19 mouse cellular contexts compared by ENCODE assay signal in genomic region chr19:49675931-49676330, GRCm38 (mm10).
DNase-seq lines count a peak whose midpoint lies in the region; ATAC-seq and TF ChIP-seq lines count a peak whose summit lies in the region.
"Had no signal": no experiment of that assay in that cellular context is flagged by ENCODE, and none has a peak within 500 bp of the region (broad histone marks: within the 10 kb centered on the region; RNA-seq: fewer than 3 reads in every experiment).

No protein-coding gene starts in this region.

- peak; percentile 33 for DNase-seq in midbrain, embryonic 11.5 days (ENCODE audit: low spot score, missing footprints)
- DNase-seq in midbrain, embryonic 14.5 days: no peak
- DNase-seq in ES-E14 (ENCODE audit: low read depth, low spot score) (peak; percentile 31), ZHBTc4 (ENCODE audit: low read depth, low spot score) (peak; percentile 83)
- no peak for DNase-seq in frontal cortex, postnatal 25 days (ENCODE audit: low spot score in 2 of 2)
- DNase-seq in left cerebral cortex, adult 9 months (ENCODE audit: low spot score in 2 of 2): no peak
- DNase-seq: adrenal gland, adult 2 months; adrenal gland, postnatal 10 days; adrenal gland, postnatal 25 days; cerebellum, adult 11 months; cerebellum, adult 18-20 months; cerebellum, adult 8-10 months; cerebellum, adult 9-11 months; cerebellum, postnatal 14 days; forebrain, postnatal 0 days had no signal

- no peak overlapping the region for H3K4me3 ChIP-seq in midbrain, embryonic 11.5 days (ENCODE audit: low read depth, low read length)
- no peak overlapping the region for H3K4me3 ChIP-seq in midbrain, embryonic 14.5 days (replicated peaks; ENCODE audit: low read depth, low read length)
- H3K4me3 ChIP-seq in ES-E14 (ENCODE audit: insufficient read depth in 1 of 2, low read depth in 1 of 2, low read length in 2 of 2, poor library complexity in 1 of 2, severe bottlenecking in 1 of 2): no peak overlapping the region
- H3K4me3 ChIP-seq: embryonic facial prominence, embryonic 10.5 days; embryonic facial prominence, embryonic 12.5 days; forebrain, embryonic 13.5 days; forebrain, embryonic 15.5 days had no signal

- in situ Hi-C loops in ES-E14 (cut with MboI; ENCODE audit: low sequenced_read_pairs in 2 of 2, unreplicated experiment in 2 of 2): no loop called here

- no peak overlapping the region for H3K27ac ChIP-seq in midbrain, embryonic 11.5 days (ENCODE audit: low read depth, low read length)
- no peak overlapping the region for H3K27ac ChIP-seq in midbrain, embryonic 14.5 days (replicated peaks; ENCODE audit: low read depth, low read length)
- no peak overlapping the region; the same call in 1 of the 2 replicates for H3K27ac ChIP-seq in ES-E14 (ENCODE audit: insufficient read depth, low read depth, low read length, poor library complexity, severe bottlenecking)
- H3K27ac ChIP-seq: embryonic facial prominence, embryonic 10.5 days; embryonic facial prominence, embryonic 12.5 days; forebrain, embryonic 13.5 days; forebrain, embryonic 15.5 days had no signal

- H3K9me3 ChIP-seq in midbrain, embryonic 11.5 days (ENCODE audit: control insufficient read depth, low read length): no peaks in the 10 kb centered on the region
- no peaks in the 10 kb centered on the region for H3K9me3 ChIP-seq in midbrain, embryonic 14.5 days (ENCODE audit: control insufficient read depth, low read length)
- H3K9me3 ChIP-seq in ES-E14 (ENCODE audit: control insufficient read depth, insufficient read depth, low read depth, low read length): peaks cover 2% of the 10 kb centered on the region
- H3K9me3 ChIP-seq: embryonic facial prominence, embryonic 10.5 days; embryonic facial prominence, embryonic 12.5 days; forebrain, embryonic 13.5 days; forebrain, embryonic 15.5 days had no signal

- H3K4me1 ChIP-seq in midbrain, embryonic 11.5 days (ENCODE audit: control insufficient read depth, insufficient read depth, low read length): peaks cover 2% of the 10 kb centered on the region; the same call in 1 of the 2 replicates
- H3K4me1 ChIP-seq in midbrain, embryonic 14.5 days (ENCODE audit: control insufficient read depth, insufficient read depth, low read length): no peaks in the 10 kb centered on the region
- no peaks in the 10 kb centered on the region for H3K4me1 ChIP-seq in ES-E14 (ENCODE audit: control insufficient read depth in 2 of 2, insufficient read depth in 2 of 2, low read length in 2 of 2, poor library complexity in 1 of 2)
- H3K4me1 ChIP-seq: embryonic facial prominence, embryonic 10.5 days; embryonic facial prominence, embryonic 12.5 days; forebrain, embryonic 13.5 days; forebrain, embryonic 15.5 days had no signal

- H3K27me3 ChIP-seq in midbrain, embryonic 11.5 days (ENCODE audit: control insufficient read depth, insufficient read depth, low read length): no peaks in the 10 kb centered on the region
- H3K27me3 ChIP-seq in midbrain, embryonic 14.5 days (ENCODE audit: control insufficient read depth, insufficient read depth, low read length): no peaks in the 10 kb centered on the region
- H3K27me3 ChIP-seq: embryonic facial prominence, embryonic 12.5 days; forebrain, embryonic 13.5 days; forebrain, embryonic 15.5 days had no signal

- H3K9ac ChIP-seq in midbrain, embryonic 11.5 days (ENCODE audit: low read length): no peak overlapping the region
- no peak overlapping the region for H3K9ac ChIP-seq in midbrain, embryonic 14.5 days (replicated peaks; ENCODE audit: low read length)
- H3K9ac ChIP-seq in ES-E14 (ENCODE audit: insufficient read depth, low read depth, low read length, poor library complexity, severe bottlenecking): no peak overlapping the region
- H3K9ac ChIP-seq: embryonic facial prominence, embryonic 12.5 days; forebrain, embryonic 13.5 days; forebrain, embryonic 15.5 days; forebrain, postnatal 0 days had no signal

- no peaks in the 10 kb centered on the region for H3K36me3 ChIP-seq in midbrain, embryonic 11.5 days (ENCODE audit: control insufficient read depth, insufficient read depth, low read length)
- H3K36me3 ChIP-seq in midbrain, embryonic 14.5 days (ENCODE audit: control insufficient read depth, insufficient read depth, low read length): no peaks in the 10 kb centered on the region
- no peaks in the 10 kb centered on the region for H3K36me3 ChIP-seq in ES-E14 (ENCODE audit: control insufficient read depth, insufficient read depth, low read length, poor library complexity, severe bottlenecking)
- H3K36me3 ChIP-seq: embryonic facial prominence, embryonic 10.5 days; embryonic facial prominence, embryonic 12.5 days; forebrain, embryonic 15.5 days had no signal

- no peak for ATAC-seq in midbrain, embryonic 11.5 days (ENCODE audit: low FRiP score)
- ATAC-seq in midbrain, embryonic 14.5 days (ENCODE audit: low FRiP score, low TSS enrichment): no peak
- ATAC-seq: forebrain, embryonic 13.5 days; forebrain, embryonic 15.5 days; forebrain, postnatal 0 days had no signal

- no peak overlapping the region for H3K4me2 ChIP-seq in midbrain, embryonic 11.5 days
- no peak overlapping the region for H3K4me2 ChIP-seq in midbrain, embryonic 14.5 days (ENCODE audit: low read length)
- H3K4me2 ChIP-seq: embryonic facial prominence, embryonic 12.5 days; forebrain, embryonic 13.5 days; forebrain, embryonic 15.5 days had no signal

- WGBS in midbrain, embryonic 11.5 days: 26% methylated on average over 2 of the region's 2 CpGs
- 11% methylated on average over 2 of the region's 2 CpGs for WGBS in midbrain, embryonic 14.5 days

TF ChIP-seq in ES-E14, 5 proteins besides CTCF, POLR2A, EP300 and RAD21:
- TF ChIP-seq HCFC1 (IDR thresholded peaks at IDR 0.05; ENCODE audit: borderline replicate concordance, insufficient read depth, low read length) (no peak), ZC3H11A (IDR thresholded peaks at IDR 0.05; ENCODE audit: borderline replicate concordance, low read depth, low read length) (no peak), CHD2 (IDR thresholded peaks at IDR 0.05; ENCODE audit: low read depth, low read length) (no peak), ZNF384 (IDR thresholded peaks at IDR 0.05; ENCODE audit: low read depth, low read length) (no peak)

Comparison
In these comparisons a context has a peak if more than half of its experiments do, and no peak if none do; other contexts are left out.
1. DNase-seq: peak in midbrain, embryonic 11.5 days (single experiment), ES-E14 (single experiment) and ZHBTc4 (single experiment); none in midbrain, embryonic 14.5 days (single experiment), frontal cortex, postnatal 25 days (0 of 2) and left cerebral cortex, adult 9 months (0 of 2).